Mouse (Mus musculus) MEL (cell line): Measurements from ENCODE around the gene Zfp637. TPM values are rescaled to one million over a fixed set of nuclear protein-coding genes. Genes with fewer than 3 reads are reported as not detected.
A peak's percentile ranks its signal among the peaks of the same experiment; 100 is the strongest.

Experiments
- DNase-seq: peaks from one replicate; pipeline ENCODE4 v3.0.0; 2011; ENCODE audit warnings: low read depth, low spot score
- H3K27ac ChIP-seq: 2 replicates; pipeline ENCODE4 v1.5.1; 2012; ENCODE audit warnings: low read depth, mild to moderate bottlenecking, control low read depth, low read length, moderate library complexity; ENCODE audit not compliant: control insufficient read depth
- H3K27me3 ChIP-seq, 2 experiments: fragments of 150-350 bp in 1 of 2; sonication (generic) in 1 of 2; 2 replicates each; pipeline ENCODE4 v1.6.1; 2012; ENCODE audit warnings: low read length in 2 of 2, mild to moderate bottlenecking in 2 of 2, improper control_type of control experiment in 1 of 2, moderate library complexity in 1 of 2; ENCODE audit not compliant: insufficient read depth in 2 of 2, control insufficient read depth in 1 of 2
- H3K36me3 ChIP-seq, 2 experiments: 2 replicates each; pipeline ENCODE4 v1.6.1; 2012 to 2014; ENCODE audit warnings: low read length in 2 of 2, improper control_type of control experiment in 1 of 2, inconsistent platforms in 1 of 2, mild to moderate bottlenecking in 1 of 2; ENCODE audit not compliant: insufficient read depth in 2 of 2, control insufficient read depth in 1 of 2
- H3K4me1 ChIP-seq, 2 experiments: fragments of 150-350 bp in 1 of 2; sonication (generic) in 1 of 2; 2 replicates each; pipeline ENCODE4 v1.6.1; 2012; ENCODE audit warnings: low read length in 2 of 2, improper control_type of control experiment in 1 of 2, mild to moderate bottlenecking in 1 of 2; ENCODE audit not compliant: insufficient read depth in 2 of 2, control insufficient read depth in 1 of 2
- H3K4me3 ChIP-seq, 2 experiments: fragments of 150-350 bp in 1 of 2; sonication (generic) in 1 of 2; 2 replicates each; pipeline ENCODE4 v1.5.1; 2012; ENCODE audit warnings: low read depth in 2 of 2, low read length in 2 of 2, mild to moderate bottlenecking in 2 of 2, moderate library complexity in 2 of 2, control low read depth in 1 of 2, improper control_type of control experiment in 1 of 2; ENCODE audit not compliant: control insufficient read depth in 1 of 2, insufficient read depth in 1 of 2
- H3K79me2 ChIP-seq: 2 replicates; pipeline ENCODE4 v1.6.1; 2012; ENCODE audit warnings: mild to moderate bottlenecking, low read length, moderate library complexity; ENCODE audit not compliant: control insufficient read depth, poor library complexity, insufficient read depth
- H3K9ac ChIP-seq: 2 replicates; pipeline ENCODE4 v1.6.1; 2012; ENCODE audit warnings: low read depth, mild to moderate bottlenecking, control low read depth, low read length, moderate library complexity; ENCODE audit not compliant: control insufficient read depth, poor library complexity, severe bottlenecking
- H3K9me3 ChIP-seq: fragments of 150-350 bp; sonication (generic); replicated peaks from 2 replicates; pipeline ENCODE4 v1.6.1; 2012; ENCODE audit warnings: mild to moderate bottlenecking, low read length, improper control_type of control experiment, moderate library complexity; ENCODE audit not compliant: insufficient read depth
- BHLHE40 ChIP-seq: IDR thresholded peaks from 2 replicates; pipeline ENCODE4 v1.6.1; 2012; ENCODE audit warnings: low read depth, mild to moderate bottlenecking, inconsistent platforms, low read length, improper control_type of control experiment, borderline replicate concordance
- CHD1 ChIP-seq: IDR thresholded peaks from 2 replicates; pipeline ENCODE4 v1.6.1; 2012; ENCODE audit warnings: low read depth, mild to moderate bottlenecking, inconsistent platforms, low read length, improper control_type of control experiment
- CTCF ChIP-seq, 3 experiments: IDR thresholded peaks in 2 of 3; conservative IDR thresholded peaks in 1 of 3; 2 replicates each; pipeline ENCODE4 v1.5.1; 2011 to 2012; ENCODE audit warnings: low read length in 3 of 3, low read depth in 2 of 3, mild to moderate bottlenecking in 2 of 3, improper control_type of control experiment in 1 of 3, inconsistent platforms in 1 of 3, mixed read lengths in 1 of 3, moderate library complexity in 1 of 3; ENCODE audit not compliant: control insufficient read depth in 1 of 3, insufficient read depth in 1 of 3, poor library complexity in 1 of 3, severe bottlenecking in 1 of 3
- ELF1 ChIP-seq: IDR thresholded peaks from 2 replicates; pipeline ENCODE4 v1.6.1; 2014; ENCODE audit warnings: low read depth, mild to moderate bottlenecking, inconsistent platforms, low read length, improper control_type of control experiment, moderate library complexity
- EP300 ChIP-seq, 2 experiments: IDR thresholded peaks; 2 replicates each; pipeline ENCODE4 v1.6.1; 2011; ENCODE audit warnings: improper control_type of control experiment in 2 of 2, low read length in 2 of 2, low read depth in 1 of 2, mild to moderate bottlenecking in 1 of 2
- ETS1 ChIP-seq: IDR thresholded peaks from 2 replicates; pipeline ENCODE4 v1.6.1; 2012; ENCODE audit warnings: low read depth, mild to moderate bottlenecking, inconsistent platforms, low read length, improper control_type of control experiment, moderate library complexity
- GABPA ChIP-seq: IDR thresholded peaks from 2 replicates; pipeline ENCODE4 v1.6.1; 2012; ENCODE audit warnings: low read depth, mild to moderate bottlenecking, inconsistent platforms, low read length, improper control_type of control experiment, moderate library complexity
- GATA1 ChIP-seq: IDR thresholded peaks from 2 replicates; pipeline ENCODE4 v1.6.1; 2011; ENCODE audit warnings: low read depth, low read length, improper control_type of control experiment
- HCFC1 ChIP-seq: IDR thresholded peaks from 2 replicates; pipeline ENCODE4 v1.6.1; 2012; ENCODE audit warnings: low read depth, mild to moderate bottlenecking, inconsistent platforms, low read length, improper control_type of control experiment, moderate library complexity
- KAT2A ChIP-seq: conservative IDR thresholded peaks from 2 replicates; pipeline ENCODE4 v1.6.1; 2012; ENCODE audit warnings: low read depth, low read length, improper control_type of control experiment, inconsistent platforms
- MAFK ChIP-seq: IDR thresholded peaks from 2 replicates; pipeline ENCODE4 v1.6.1; 2011; ENCODE audit warnings: low read depth, mild to moderate bottlenecking, low read length, improper control_type of control experiment, borderline replicate concordance
- MAX ChIP-seq: IDR thresholded peaks from 2 replicates; pipeline ENCODE4 v1.6.1; 2011; ENCODE audit warnings: low read length, improper control_type of control experiment
- MAZ ChIP-seq: IDR thresholded peaks from 2 replicates; pipeline ENCODE4 v1.6.1; 2012; ENCODE audit warnings: low read depth, mild to moderate bottlenecking, inconsistent platforms, low read length, improper control_type of control experiment
- MEF2A ChIP-seq: IDR thresholded peaks from 2 replicates; pipeline ENCODE4 v1.6.1; 2014; ENCODE audit warnings: low read depth, mild to moderate bottlenecking, inconsistent platforms, low read length, improper control_type of control experiment; ENCODE audit not compliant: poor library complexity, insufficient replicate concordance, severe bottlenecking; ENCODE audit errors: extremely low read depth
- NELFE ChIP-seq: IDR thresholded peaks from 2 replicates; pipeline ENCODE4 v1.6.1; 2011; ENCODE audit warnings: low read depth, low read length, improper control_type of control experiment
- NRF1 ChIP-seq: IDR thresholded peaks from 2 replicates; pipeline ENCODE4 v1.6.1; 2014; ENCODE audit warnings: low read depth, mild to moderate bottlenecking, inconsistent platforms, low read length, improper control_type of control experiment, moderate library complexity; ENCODE audit not compliant: poor library complexity, insufficient read depth, severe bottlenecking
- POLR2A ChIP-seq, 2 experiments: IDR thresholded peaks; 2 replicates each; pipeline ENCODE4 v1.6.1; 2011 to 2012; ENCODE audit warnings: low read length in 2 of 2, mild to moderate bottlenecking in 2 of 2, control low read depth in 1 of 2, improper control_type of control experiment in 1 of 2, low read depth in 1 of 2, moderate library complexity in 1 of 2; ENCODE audit not compliant: control insufficient read depth in 1 of 2, insufficient read depth in 1 of 2, poor library complexity in 1 of 2
- POLR2AphosphoS2 ChIP-seq: IDR thresholded peaks from 2 replicates; pipeline ENCODE4 v1.6.1; 2011; ENCODE audit warnings: low read length, improper control_type of control experiment
- POLR2AphosphoS5 ChIP-seq: IDR thresholded peaks from 2 replicates; pipeline ENCODE4 v1.6.1; 2012; ENCODE audit warnings: low read depth, borderline replicate concordance, mild to moderate bottlenecking, inconsistent platforms, low read length, moderate library complexity, mixed read lengths
- RAD21 ChIP-seq: IDR thresholded peaks from 2 replicates; pipeline ENCODE4 v1.6.1; 2011; ENCODE audit warnings: mild to moderate bottlenecking, low read depth, low read length, improper control_type of control experiment
- RCOR1 ChIP-seq: IDR thresholded peaks from 2 replicates; pipeline ENCODE4 v1.6.1; 2012; ENCODE audit warnings: low read depth, mild to moderate bottlenecking, inconsistent platforms, low read length, improper control_type of control experiment
- SIN3A ChIP-seq: IDR thresholded peaks from 2 replicates; pipeline ENCODE4 v1.6.1; 2012; ENCODE audit warnings: low read length, improper control_type of control experiment, inconsistent platforms
- SMC3 ChIP-seq: IDR thresholded peaks from 2 replicates; pipeline ENCODE4 v1.6.1; 2011; ENCODE audit warnings: low read depth, low read length, improper control_type of control experiment
- TAL1 ChIP-seq: IDR thresholded peaks from 2 replicates; pipeline ENCODE4 v1.6.1; 2012; ENCODE audit warnings: mild to moderate bottlenecking, inconsistent platforms, low read length, moderate library complexity, mixed read lengths
- TCF12 ChIP-seq: IDR thresholded peaks from 2 replicates; pipeline ENCODE4 v1.6.1; 2014; ENCODE audit warnings: low read depth, mild to moderate bottlenecking, inconsistent platforms, low read length, improper control_type of control experiment, moderate library complexity
- USF2 ChIP-seq, 2 experiments: IDR thresholded peaks; 2 replicates each; pipeline ENCODE4 v1.6.1; 2011 to 2012; ENCODE audit warnings: improper control_type of control experiment in 2 of 2, low read length in 2 of 2, borderline replicate concordance in 1 of 2, inconsistent platforms in 1 of 2, low read depth in 1 of 2, mild to moderate bottlenecking in 1 of 2; ENCODE audit not compliant: insufficient read depth in 1 of 2
- ZKSCAN1 ChIP-seq: IDR thresholded peaks from 2 replicates; pipeline ENCODE4 v1.6.1; 2012; ENCODE audit warnings: low read depth, mild to moderate bottlenecking, inconsistent platforms, low read length, improper control_type of control experiment, moderate library complexity
- ZNF384 ChIP-seq: IDR thresholded peaks from 2 replicates; pipeline ENCODE4 v1.6.1; 2012; ENCODE audit warnings: low read depth, mild to moderate bottlenecking, inconsistent platforms, low read length, improper control_type of control experiment
- polyA plus RNA-seq, 2 experiments: library from polyadenylated mRNA; stranded (reverse) in 1 of 2; unstranded in 1 of 2; fragments of >175 nt in 1 of 2; fragments of >200 nt in 1 of 2; gene quantifications; 2 replicates each; pipeline versions ENCODE4 v1.2.1 to v1.2.4; 2012; ENCODE audit warnings: low replicate concordance in 2 of 2, low read depth in 1 of 2; ENCODE audit not compliant: insufficient read length in 2 of 2, insufficient read depth in 1 of 2, missing spikeins in 1 of 2
- total RNA-seq: library from RNA; depleted of rRNA; stranded (reverse); fragments of 300-350 nt; gene quantifications from 2 replicates; pipeline ENCODE4 v1.2.3, GENCODE M21; 2012

Gene Zfp637
- total and polyA plus RNA-seq, 3 experiments: 52.4 to 53.8 TPM; not detected in 1

GRCm38 (mm10) chr6:117881997-117882396 lies 41.0 kb downstream of the Zfp637 start (continued):
- no peak for TF ChIP-seq GABPA
- no peak for TF ChIP-seq MAZ

- no peak overlapping the region for H3K4me3 ChIP-seq
- H3K36me3 ChIP-seq: peaks cover 0 to 45% of the 10 kb centered on the region in 2 experiments; a peak in 2 of 4 replicates
- H3K9me3 ChIP-seq: no peaks in the 10 kb centered on the region
- no peak for DNase-seq
- H3K79me2 ChIP-seq: peaks cover 9% of the 10 kb centered on the region
- no peak for TF ChIP-seq ZNF384
- no peak for TF ChIP-seq KAT2A
- no peak for TF ChIP-seq MAFK
- TF ChIP-seq GATA1: no peak
- no peak for TF ChIP-seq MEF2A
- no peak for TF ChIP-seq NRF1
- TF ChIP-seq SIN3A: no peak
- no peak for TF ChIP-seq MAX
- no peak overlapping the region for H3K27ac ChIP-seq
- no peak overlapping the region for H3K9ac ChIP-seq
- no peaks in the 10 kb centered on the region for H3K27me3 ChIP-seq
- H3K4me1 ChIP-seq: peaks cover 23 to 44% of the 10 kb centered on the region in 2 experiments
Measured at GRCm38 (mm10) chr6:117885943-117886342, 45.0 kb downstream of the Zfp637 start.

- peak; percentile 63 for DNase-seq
- H3K27me3 ChIP-seq: no peaks in the 10 kb centered on the region
- H3K4me3 ChIP-seq: peak overlapping the region; percentile 18 to 28
- peak overlapping the region; percentile 69 for H3K9ac ChIP-seq
- H3K9me3 ChIP-seq: no peaks in the 10 kb centered on the region
- peaks cover 19 to 32% of the 10 kb centered on the region in 2 experiments for H3K4me1 ChIP-seq
- peak overlapping the region; percentile 98 for H3K27ac ChIP-seq
- H3K79me2 ChIP-seq: peaks cover 10% of the 10 kb centered on the region
- peaks cover 0 to 39% of the 10 kb centered on the region in 2 experiments; a peak in 2 of 4 replicates for H3K36me3 ChIP-seq
- TF ChIP-seq SIN3A (peak; percentile 52), NELFE (no peak), ELF1 (no peak), MEF2A (peak; percentile 17; the same call in 1 of the 2 replicates), USF2 (IDR thresholded peaks at IDR 0.05; ENCODE audit: borderline replicate concordance in 1 of 2, insufficient read depth in 1 of 2, low read depth in 1 of 2, low read length in 2 of 2) (no peak), ZNF384 (peak; percentile 95), SMC3 (no peak), CHD1 (no peak), GATA1 (peak; percentile 80), MAZ (no peak), TCF12 (peak; percentile 86), POLR2AphosphoS5 (no peak), CTCF (IDR thresholded peaks at IDR 0.05 in 2 of 3, conservative IDR thresholded peaks at IDR 0.05 in 1 of 3; ENCODE audit: control insufficient read depth in 1 of 3, insufficient read depth in 1 of 3, low read depth in 2 of 3, low read length in 3 of 3, poor library complexity in 1 of 3, severe bottlenecking in 1 of 3) (no peak), POLR2AphosphoS2 (no peak), BHLHE40 (no peak), POLR2A (IDR thresholded peaks at IDR 0.05; ENCODE audit: control insufficient read depth in 1 of 2, insufficient read depth in 1 of 2, low read depth in 1 of 2, low read length in 2 of 2, poor library complexity in 1 of 2) (no peak), EP300 (IDR thresholded peaks at IDR 0.05; ENCODE audit: low read depth in 1 of 2, low read length in 2 of 2) (peak; percentile 75 to 83), MAX (no peak), MAFK (no peak), ZKSCAN1 (peak; percentile 64; the same call in 1 of the 2 replicates), ETS1 (peak; percentile 79), HCFC1 (no peak), RCOR1 (peak; percentile 38), RAD21 (no peak), TAL1 (peak; percentile 67)
Measured at GRCm38 (mm10) chr6:117888032-117888431, 47.1 kb downstream of the Zfp637 start.
